Mouse (Mus musculus) heart, embryonic 13.5 days (tissue): Measurements from ENCODE around the gene Fchsd2. TPM values are rescaled to one million over a fixed set of nuclear protein-coding genes. Genes with fewer than 3 reads are reported as not detected.
A peak's percentile ranks its signal among the peaks of the same experiment; 100 is the strongest.
"Not testable (repeated sequence)": the region's sequence is repeated elsewhere in the genome, so short reads cannot be mapped to it uniquely, and the experiment has no call there.

Experiments used
- ATAC-seq: fragments of 200-750 bp; cut with Nextera tagmentation; 2 replicates; pipeline ENCODE4 v1.8.0; 2017; ENCODE audit warnings: moderate TSS enrichment; ENCODE audit not compliant: insufficient number of reproducible peaks, low FRiP score, low TSS enrichment; ENCODE audit errors: extremely low read depth
- H3K27ac ChIP-seq: fragments of 300-500 bp; sonication (generic); replicated peaks from 2 replicates; pipeline ENCODE4 v1.5.1; 2015; ENCODE audit warnings: moderate library complexity, mild to moderate bottlenecking, inconsistent platforms
- H3K27me3 ChIP-seq: fragments of 300-500 bp; sonication (generic); replicated peaks from 2 replicates; pipeline ENCODE4 v1.6.1; 2015; ENCODE audit warnings: mild to moderate bottlenecking, inconsistent platforms
- H3K36me3 ChIP-seq: fragments of 300-500 bp; sonication (generic); 2 replicates; pipeline ENCODE4 v1.6.1; 2015; ENCODE audit warnings: mild to moderate bottlenecking, inconsistent platforms
- H3K4me1 ChIP-seq: fragments of 300-500 bp; sonication (generic); 2 replicates; pipeline ENCODE4 v1.6.1; 2015; ENCODE audit warnings: inconsistent platforms
- H3K4me2 ChIP-seq: fragments of 300-500 bp; sonication (generic); 2 replicates; pipeline ENCODE4 v1.6.1; 2015; ENCODE audit warnings: inconsistent platforms, mild to moderate bottlenecking, moderate library complexity
- H3K4me3 ChIP-seq: fragments of 300-500 bp; sonication (generic); 2 replicates; pipeline ENCODE4 v1.5.1; 2015; ENCODE audit warnings: moderate library complexity, mild to moderate bottlenecking, inconsistent platforms
- H3K9ac ChIP-seq: fragments of 300-500 bp; sonication (generic); 2 replicates; pipeline ENCODE4 v1.6.1; 2015; ENCODE audit warnings: inconsistent platforms, mild to moderate bottlenecking, moderate library complexity
- H3K9me3 ChIP-seq: fragments of 300-500 bp; sonication (generic); 2 replicates; pipeline ENCODE4 v1.6.1; 2016; ENCODE audit warnings: inconsistent platforms
- WGBS: fragments of 180-500 bp; shearing (Covaris S2); methylation state at CpG from one replicate; pipeline ENCODE4 v1.1.7; 2015; ENCODE audit warnings: mixed read lengths; 5-methylcytosine and 5-hydroxymethylcytosine counted together
- polyA plus RNA-seq: library from polyadenylated mRNA; unstranded; fragments of >200 nt; fragmentation: Nextera tagmentation; extraction: Ambion mirVana; gene quantifications from 2 replicates; pipeline ENCODE4 v1.2.1, GENCODE M21; 2015

Gene Fchsd2
- polyA plus RNA-seq, 1 experiment from 2014 or later = 13.5 TPM

GRCm38 (mm10) chr7:101127737-101128136, 35.1 kb downstream of the Fchsd2 start:
- WGBS = 67% methylated on average over 3 of the region's 3 CpGs
- no peaks in the 10 kb centered on the region for H3K27me3 ChIP-seq
- no peak overlapping the region for H3K4me3 ChIP-seq
- no peak overlapping the region for H3K9ac ChIP-seq
- H3K27ac ChIP-seq = 0 out of 2 replicates have a peak overlapping the region, but pooled peaks have one; percentile 26
- H3K36me3 ChIP-seq = peaks cover 4% of the 10 kb centered on the region; the same call in 1 of the 2 replicates
- H3K4me2 ChIP-seq = no peak overlapping the region
- peaks cover 27% of the 10 kb centered on the region for H3K4me1 ChIP-seq
- ATAC-seq = no peak
- no peaks in the 10 kb centered on the region for H3K9me3 ChIP-seq

GRCm38 (mm10) chr7:101128536-101128935, 35.9 kb downstream of the Fchsd2 start:
- no peak overlapping the region for H3K4me3 ChIP-seq
- 78% methylated on average over 4 of the region's 4 CpGs for WGBS
- peaks cover 34% of the 10 kb centered on the region for H3K4me1 ChIP-seq
- H3K36me3 ChIP-seq = peaks cover 4% of the 10 kb centered on the region; the same call in 1 of the 2 replicates
- H3K9me3 ChIP-seq = no peaks in the 10 kb centered on the region
- no peak overlapping the region for H3K4me2 ChIP-seq
- no peak for ATAC-seq
- no peak overlapping the region for H3K9ac ChIP-seq
- H3K27ac ChIP-seq = peak overlapping the region; percentile 40; the same call in 1 of the 2 replicates
- H3K27me3 ChIP-seq = no peaks in the 10 kb centered on the region

GRCm38 (mm10) chr7:101130646-101131045, 38.0 kb downstream of the Fchsd2 start:
- Histone ChIP-seq H3K4me2 (no peak overlapping the region), H3K9ac (no peak overlapping the region), H3K27ac (no peak overlapping the region), H3K36me3 (peaks cover 4% of the 10 kb centered on the region; the same call in 1 of the 2 replicates), H3K9me3 (no peaks in the 10 kb centered on the region), H3K4me1 (peaks cover 40% of the 10 kb centered on the region), H3K4me3 (no peak overlapping the region), H3K27me3 (no peaks in the 10 kb centered on the region)
- 87% methylated on average over 3 of the region's 3 CpGs for WGBS
- no peak for ATAC-seq

GRCm38 (mm10) chr7:101131281-101131680, 38.6 kb downstream of the Fchsd2 start:
- no peak for ATAC-seq
- H3K9ac ChIP-seq = no peak overlapping the region
- whole genome bisulfite sequencing = 76% methylated on average over 6 of the region's 6 CpGs

GRCm38 (mm10) chr7:101133591-101133990, 40.9 kb downstream of the Fchsd2 start:
- Histone ChIP-seq H3K9me3 (no peaks in the 10 kb centered on the region), H3K4me3 (no peak overlapping the region), H3K9ac (no peak overlapping the region), H3K27me3 (no peaks in the 10 kb centered on the region), H3K27ac (no peak overlapping the region), H3K4me2 (no peak overlapping the region), H3K36me3 (no peaks in the 10 kb centered on the region), H3K4me1 (peaks cover 24% of the 10 kb centered on the region)
- no peak for ATAC-seq
- WGBS = 82% methylated on average over 2 of the region's 2 CpGs

More at GRCm38 (mm10) chr7:101131281-101131680, 38.6 kb downstream of the Fchsd2 start:
- Histone ChIP-seq H3K4me1 (peaks cover 40% of the 10 kb centered on the region), H3K27ac (0 out of 2 replicates have a peak overlapping the region, but pooled peaks have one; percentile 24), H3K4me2 (no peak overlapping the region), H3K36me3 (peaks cover 4% of the 10 kb centered on the region; the same call in 1 of the 2 replicates), H3K27me3 (no peaks in the 10 kb centered on the region), H3K4me3 (no peak overlapping the region), H3K9me3 (no peaks in the 10 kb centered on the region)

- Histone ChIP-seq H3K4me2 (no peak overlapping the region), H3K27ac (no peak overlapping the region), H3K9me3 (no peaks in the 10 kb centered on the region), H3K9ac (no peak overlapping the region), H3K36me3 (no peaks in the 10 kb centered on the region), H3K4me1 (peaks cover 23% of the 10 kb centered on the region), H3K4me3 (no peak overlapping the region), H3K27me3 (no peaks in the 10 kb centered on the region)
- no peak for ATAC-seq
- WGBS = 86% methylated on average over 2 of the region's 2 CpGs
Observed at GRCm38 (mm10) chr7:101134117-101134516, 41.5 kb downstream of the Fchsd2 start.

- WGBS = 52% methylated on average over 1 of the region's 1 CpGs
- H3K36me3 ChIP-seq = peaks cover 12% of the 10 kb centered on the region
- no peak overlapping the region for H3K9ac ChIP-seq
- peaks cover 13% of the 10 kb centered on the region for H3K4me1 ChIP-seq
- no peaks in the 10 kb centered on the region for H3K9me3 ChIP-seq
- no peak for ATAC-seq
- no peak overlapping the region for H3K27ac ChIP-seq
- no peaks in the 10 kb centered on the region for H3K27me3 ChIP-seq
- H3K4me3 ChIP-seq = no peak overlapping the region
- H3K4me2 ChIP-seq = no peak overlapping the region
Observed at GRCm38 (mm10) chr7:101138819-101139218, 46.2 kb downstream of the Fchsd2 start.

GRCm38 (mm10) chr7:101142907-101143306, 50.2 kb downstream of the Fchsd2 start:
- Histone ChIP-seq H3K4me2 (no peak overlapping the region), H3K9me3 (no peaks in the 10 kb centered on the region), H3K27ac (no peak overlapping the region), H3K4me1 (peaks cover 13% of the 10 kb centered on the region), H3K9ac (no peak overlapping the region), H3K4me3 (no peak overlapping the region), H3K36me3 (peaks cover 12% of the 10 kb centered on the region), H3K27me3 (no peaks in the 10 kb centered on the region)
- ATAC-seq = no peak
- WGBS = 63% methylated on average over 2 of the region's 2 CpGs

- Histone ChIP-seq H3K4me3 (no peak overlapping the region), H3K27ac (no peak overlapping the region), H3K27me3 (no peaks in the 10 kb centered on the region), H3K36me3 (peaks cover 12% of the 10 kb centered on the region), H3K9ac (no peak overlapping the region), H3K4me1 (peaks cover 14% of the 10 kb centered on the region), H3K9me3 (no peaks in the 10 kb centered on the region), H3K4me2 (no peak overlapping the region)
- ATAC-seq = no peak
- 73% methylated on average over 2 of the region's 2 CpGs for WGBS
Observed at GRCm38 (mm10) chr7:101144222-101144621, 51.6 kb downstream of the Fchsd2 start.

GRCm38 (mm10) chr7:101149039-101149438, 56.4 kb downstream of the Fchsd2 start:
- 34% methylated on average over 3 of the region's 3 CpGs for WGBS
- Histone ChIP-seq H3K9ac (no peak overlapping the region), H3K36me3 (peaks cover 10% of the 10 kb centered on the region; the same call in 1 of the 2 replicates), H3K4me1 (peaks cover 11% of the 10 kb centered on the region), H3K27me3 (no peaks in the 10 kb centered on the region), H3K4me3 (no peak overlapping the region), H3K27ac (no peak overlapping the region), H3K9me3 (no peaks in the 10 kb centered on the region), H3K4me2 (no peak overlapping the region)
- no peak for ATAC-seq

GRCm38 (mm10) chr7:101154883-101155282, 62.2 kb downstream of the Fchsd2 start:
- not testable (repeated sequence) for H3K9ac ChIP-seq, H3K27ac ChIP-seq, H3K4me3 ChIP-seq, H3K9me3 ChIP-seq, H3K36me3 ChIP-seq, H3K4me2 ChIP-seq, H3K27me3 ChIP-seq, ATAC-seq, H3K4me1 ChIP-seq
- WGBS = 92% methylated on average over 15 of the region's 15 CpGs

GRCm38 (mm10) chr7:101155284-101155683, 62.6 kb downstream of the Fchsd2 start:
- Histone ChIP-seq H3K4me2 (no peak overlapping the region), H3K36me3 (peaks cover 4% of the 10 kb centered on the region; the same call in 1 of the 2 replicates), H3K4me3 (no peak overlapping the region), H3K4me1 (no peaks in the 10 kb centered on the region), H3K27me3 (no peaks in the 10 kb centered on the region), H3K9me3 (no peaks in the 10 kb centered on the region), H3K27ac (no peak overlapping the region), H3K9ac (no peak overlapping the region)
- ATAC-seq = no peak
- 88% methylated on average over 3 of the region's 3 CpGs for WGBS
